Mouse (Mus musculus) mature B cell (primary cell): Measurements from ENCODE around the gene Larp1.

Source experiments
- in situ Hi-C: fragments of 300-500 bp; cut with MboI; formaldehyde crosslinking; loops from 2 replicates; pipeline ENCODE4 v1.14.3; 2019

The Larp1 gene

DNA sequence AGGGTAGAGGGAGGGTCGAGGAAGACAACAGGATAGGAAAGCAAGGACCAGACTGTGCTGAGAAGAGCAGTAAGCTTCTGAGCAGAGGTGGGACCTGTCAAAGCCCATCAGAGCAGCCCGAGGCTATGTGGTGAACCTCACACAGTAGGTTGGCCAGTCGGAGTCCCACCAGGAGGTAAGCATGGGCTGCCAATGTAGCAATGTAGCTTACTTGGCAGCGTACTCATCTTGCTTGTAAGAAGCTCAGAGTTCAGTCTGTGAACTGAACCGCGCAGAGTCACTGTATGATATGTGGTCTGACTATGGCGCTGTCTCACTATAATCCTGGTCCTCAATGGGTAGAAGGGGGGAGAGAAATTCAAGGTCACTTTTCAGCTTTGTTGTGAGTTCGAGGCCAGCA is 5.7 kb upstream of the Larp1 start:
- in situ Hi-C loops, result no loop called here

GRCm38 (mm10) chr11:58003734-58004133 is 5.1 kb upstream of the Larp1 start:
- in situ Hi-C loops, result no loop called here

DNA sequence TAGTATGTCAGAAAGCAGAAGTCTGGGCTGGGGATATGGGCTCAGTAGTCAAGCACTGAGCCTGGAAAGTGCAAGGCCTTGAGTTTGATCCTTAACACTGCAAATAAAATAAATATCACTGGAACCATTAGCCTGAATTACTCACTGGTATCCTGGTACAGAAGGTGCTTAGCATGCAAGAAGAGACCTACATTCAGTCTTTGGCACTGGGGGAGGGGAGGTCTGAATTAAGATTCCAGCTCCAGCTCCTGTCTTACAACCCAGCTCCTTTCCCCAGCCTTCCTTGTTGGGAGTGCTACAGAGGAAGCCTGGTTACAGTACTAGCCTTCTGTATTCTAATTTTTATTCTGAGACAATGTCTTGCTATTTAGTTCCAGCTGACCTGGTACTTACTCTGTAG is 3.8 kb upstream of the Larp1 start:
- in situ Hi-C loops, result no loop called here

- in situ Hi-C loops, result no loop called here
Observed at GRCm38 (mm10) chr11:58008013-58008412, 851 bp upstream of the Larp1 start.

DNA sequence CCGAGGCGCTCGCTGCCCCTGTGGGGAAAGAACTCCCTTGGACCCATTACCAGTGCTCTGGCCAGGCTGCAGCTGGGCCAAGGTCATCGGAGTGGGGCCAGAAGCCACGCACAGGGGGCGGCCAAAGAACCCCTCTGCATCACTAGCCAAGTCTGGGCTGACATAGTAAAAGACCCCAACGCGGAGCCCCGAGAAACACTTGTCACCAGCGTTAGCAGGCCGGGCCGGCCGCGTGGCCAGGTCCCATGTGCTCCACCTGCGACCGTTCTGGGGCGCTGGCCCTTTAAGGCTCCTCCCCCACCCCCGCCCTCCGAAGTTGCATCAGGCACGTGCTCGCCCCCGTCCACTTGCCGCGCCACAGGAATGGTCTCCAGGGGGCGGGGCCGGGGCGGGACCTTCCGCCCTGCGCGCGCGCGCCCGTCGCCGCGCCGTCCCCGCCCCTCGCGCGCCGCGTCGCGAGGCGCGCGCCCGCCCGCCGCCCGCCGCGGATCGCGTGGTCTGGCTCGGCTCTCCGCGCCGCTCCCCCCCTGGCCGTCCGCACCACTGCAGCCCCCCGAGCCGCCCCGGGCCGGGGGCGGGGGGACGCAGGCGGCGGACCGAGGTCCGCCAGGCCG is 320 bp upstream of the Larp1 start:
- in situ Hi-C loops, result no loop called here

GRCm38 (mm10) chr11:58009516-58010141 is 765 bp downstream of the Larp1 start:
- in situ Hi-C loops, result loop anchor here (10.0 kb wide), 1 partner anchor 95 kb away; the partner anchor contains the start of gene Cnot8

DNA sequence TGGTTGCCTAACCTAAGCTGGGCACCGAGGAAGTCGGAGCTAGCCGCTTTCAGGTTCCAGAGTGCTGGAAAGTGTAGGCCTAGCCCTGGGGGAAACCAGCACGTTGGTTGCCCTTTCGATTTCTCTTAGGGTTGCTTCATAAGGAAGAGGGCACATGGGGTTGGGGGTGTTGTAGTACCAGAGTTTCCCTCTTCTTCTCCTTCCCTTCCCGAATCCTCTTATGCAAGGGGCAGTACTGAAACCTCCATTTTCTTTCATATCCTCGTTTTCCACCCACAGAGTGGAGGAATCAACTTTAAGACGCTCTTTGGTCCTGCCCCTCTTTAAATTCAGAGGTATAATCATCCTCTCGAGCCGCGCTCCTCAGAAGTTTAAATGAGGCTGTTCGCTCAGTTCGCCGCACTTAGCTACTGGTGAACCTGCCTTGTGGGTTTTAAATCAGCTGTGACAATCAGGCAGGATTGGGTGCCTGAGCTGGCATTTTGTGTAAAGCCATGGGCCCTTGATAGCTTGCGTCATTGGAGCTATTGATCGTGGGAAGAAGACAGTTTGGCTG is 1.4 kb downstream of the Larp1 start:
- in situ Hi-C loops, result loop anchor here (10.0 kb wide), 1 partner anchor 94 kb away; the partner anchor contains the start of gene Cnot8

GRCm38 (mm10) chr11:58010930-58011329 is 2.1 kb downstream of the Larp1 start:
- in situ Hi-C loops, result loop anchor here (10.0 kb wide), 1 partner anchor 94 kb away; the partner anchor contains the start of gene Cnot8

DNA sequence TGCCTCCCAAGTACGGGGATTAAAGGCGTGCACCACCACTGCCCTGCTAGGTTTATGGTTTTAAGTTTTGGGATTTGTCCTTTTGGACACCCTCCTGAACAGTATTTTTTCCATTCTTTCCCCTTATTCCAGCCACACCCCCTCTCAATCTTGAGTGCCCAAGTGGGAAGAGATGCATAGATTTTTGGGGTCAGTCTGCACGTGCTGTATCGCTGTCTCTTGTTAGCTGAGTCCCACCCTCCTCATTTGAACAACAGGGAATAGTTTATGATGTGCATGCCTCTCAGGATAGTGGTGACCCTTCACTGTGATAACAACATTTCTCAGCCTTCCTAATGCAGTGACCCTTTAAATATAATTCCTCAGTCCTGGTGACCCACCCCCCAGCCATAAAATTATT is 2.9 kb downstream of the Larp1 start:
- in situ Hi-C loops, result loop anchor here (10.0 kb wide), 1 partner anchor 93 kb away; the partner anchor contains the start of gene Cnot8

DNA sequence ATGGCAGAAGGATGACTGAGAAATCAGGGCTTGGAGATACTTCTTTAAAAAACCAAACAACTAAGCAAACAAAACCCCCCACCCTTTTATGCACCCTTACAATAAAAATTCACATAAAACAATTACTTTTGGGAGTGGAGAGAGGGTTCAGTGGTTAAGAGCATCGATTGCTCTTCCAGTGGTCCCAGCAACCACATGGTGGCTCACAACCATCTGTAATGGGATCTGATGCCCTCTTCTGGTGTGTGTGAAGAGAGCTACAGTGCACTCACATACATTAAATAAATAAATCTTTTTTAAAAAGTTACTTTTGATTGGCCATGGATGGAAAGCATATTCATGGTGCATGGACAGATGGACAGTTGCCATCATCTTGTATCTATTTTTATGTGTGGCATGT is 3.8 kb downstream of the Larp1 start:
- in situ Hi-C loops, result loop anchor here (10.0 kb wide), 1 partner anchor 92 kb away; the partner anchor contains the start of gene Cnot8

- in situ Hi-C loops, result loop anchor here (10.0 kb wide), 1 partner anchor 92 kb away; the partner anchor contains the start of gene Cnot8
Observed at GRCm38 (mm10) chr11:58013100-58013499, 4.2 kb downstream of the Larp1 start.

DNA sequence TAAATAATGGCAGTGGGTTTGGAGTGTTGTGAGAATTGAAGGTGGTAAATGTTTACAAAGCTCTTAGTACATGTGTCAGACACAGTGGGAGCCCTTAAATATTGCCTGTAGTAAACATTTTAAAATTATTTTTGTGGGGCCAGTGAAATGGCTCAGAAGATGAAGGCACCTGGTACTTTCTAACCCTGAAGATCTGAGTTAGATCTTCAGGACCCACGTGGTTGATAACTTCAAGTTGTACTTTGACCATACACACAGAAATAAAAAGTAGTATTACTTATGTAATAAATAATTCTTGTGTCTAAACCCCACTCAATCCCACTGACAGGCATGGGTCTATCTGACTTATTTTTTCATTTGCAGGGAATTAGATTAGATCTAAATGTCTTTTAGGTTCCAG is 5.7 kb downstream of the Larp1 start:
- in situ Hi-C loops, result loop anchor here (10.0 kb wide), 1 partner anchor 90 kb away; the partner anchor contains the start of gene Cnot8

DNA sequence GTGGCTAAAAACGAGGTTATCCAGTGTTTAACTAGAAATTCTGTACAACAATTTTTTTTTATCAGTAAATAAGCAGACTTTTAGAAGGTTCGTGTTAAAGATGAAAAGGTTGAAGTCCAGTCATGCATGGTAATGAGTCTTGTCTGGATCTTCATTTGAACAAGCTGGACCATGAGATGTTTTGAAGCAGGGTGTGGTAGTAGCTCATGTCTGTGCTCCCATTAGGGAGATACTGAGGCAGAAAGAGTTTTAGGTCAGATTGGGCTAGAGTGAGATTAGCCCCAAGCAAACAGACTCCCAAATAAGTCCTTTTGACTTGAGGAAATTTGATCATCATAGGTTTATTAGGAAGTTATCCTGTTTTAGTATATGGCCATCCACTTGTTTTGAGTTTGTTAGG is 6.5 kb downstream of the Larp1 start:
- in situ Hi-C loops, result loop anchor here (10.0 kb wide), 1 partner anchor 89 kb away; the partner anchor contains the start of gene Cnot8

- in situ Hi-C loops, result loop anchor here (10.0 kb wide), 1 partner anchor 88 kb away; the partner anchor contains the start of gene Cnot8
Observed at GRCm38 (mm10) chr11:58016371-58016770, 7.5 kb downstream of the Larp1 start.

GRCm38 (mm10) chr11:58017422-58017821 is 8.6 kb downstream of the Larp1 start:
- in situ Hi-C loops, result loop anchor here (10.0 kb wide), 1 partner anchor 87 kb away; the partner anchor contains the start of gene Cnot8

DNA sequence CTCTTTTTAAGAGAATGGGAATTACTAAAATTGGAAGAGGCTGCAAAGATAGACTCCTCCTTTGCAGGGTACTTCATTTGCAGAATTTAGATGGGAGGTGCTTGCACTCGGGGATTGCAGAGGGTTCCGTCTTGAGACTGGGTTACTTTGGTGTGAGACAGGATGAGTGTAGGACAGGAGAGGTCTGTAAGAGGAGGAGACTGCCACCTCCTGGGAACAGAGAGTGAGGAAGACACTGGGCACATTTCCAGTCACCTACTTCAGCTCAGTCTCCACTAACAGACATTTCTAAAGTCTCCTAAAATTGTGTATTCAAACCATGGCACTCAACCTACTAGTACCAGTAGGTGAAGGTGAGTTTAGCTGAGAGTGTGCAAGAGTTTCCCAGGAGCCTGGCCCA is 9.4 kb downstream of the Larp1 start:
- in situ Hi-C loops, result loop anchor here (10.0 kb wide), 1 partner anchor 87 kb away; the partner anchor contains the start of gene Cnot8

DNA sequence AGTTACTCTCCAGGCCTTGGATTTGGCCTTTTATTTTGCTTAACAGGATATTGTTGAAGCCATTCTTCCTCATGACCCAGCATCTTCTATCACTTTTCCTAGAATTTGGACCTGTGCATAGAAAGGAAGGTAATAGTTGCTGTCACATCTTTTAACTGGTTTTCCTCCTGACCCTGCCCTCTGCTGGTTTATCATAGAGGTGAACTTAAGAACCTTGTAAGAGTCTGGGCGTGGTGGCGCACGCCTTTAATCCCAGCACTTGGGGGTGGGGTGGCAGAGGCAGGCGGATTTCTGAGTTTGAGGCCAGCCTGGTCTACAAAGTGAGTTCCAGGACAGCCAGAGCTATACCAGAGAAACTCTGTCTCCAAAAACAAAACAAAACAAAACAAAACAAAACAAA is 9.8 kb downstream of the Larp1 start:
- in situ Hi-C loops, result loop anchor here (10.0 kb wide), 1 partner anchor 86 kb away; the partner anchor contains the start of gene Cnot8

- in situ Hi-C loops, result no loop called here
Observed at GRCm38 (mm10) chr11:58021095-58021494, 12.2 kb downstream of the Larp1 start.

DNA sequence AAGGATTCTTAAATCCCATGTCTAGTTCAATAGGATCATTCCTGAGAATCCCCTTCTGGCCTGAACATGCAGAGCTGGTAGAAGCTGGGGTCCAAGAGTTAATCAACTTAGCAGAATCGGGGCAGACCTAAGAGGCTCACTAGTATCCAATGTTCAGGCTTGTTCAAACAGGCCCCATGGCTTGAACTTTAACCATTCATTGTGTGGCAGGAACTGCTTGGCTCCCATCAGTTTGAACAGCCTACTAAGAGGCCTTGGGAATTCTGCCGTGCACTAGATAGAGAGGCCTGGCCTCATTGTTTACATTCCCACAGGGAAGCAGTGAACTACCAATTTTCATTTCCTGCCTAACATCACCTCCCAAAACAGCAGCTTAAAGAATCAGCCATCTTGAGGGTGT is 12.8 kb downstream of the Larp1 start:
- in situ Hi-C loops, result no loop called here

DNA sequence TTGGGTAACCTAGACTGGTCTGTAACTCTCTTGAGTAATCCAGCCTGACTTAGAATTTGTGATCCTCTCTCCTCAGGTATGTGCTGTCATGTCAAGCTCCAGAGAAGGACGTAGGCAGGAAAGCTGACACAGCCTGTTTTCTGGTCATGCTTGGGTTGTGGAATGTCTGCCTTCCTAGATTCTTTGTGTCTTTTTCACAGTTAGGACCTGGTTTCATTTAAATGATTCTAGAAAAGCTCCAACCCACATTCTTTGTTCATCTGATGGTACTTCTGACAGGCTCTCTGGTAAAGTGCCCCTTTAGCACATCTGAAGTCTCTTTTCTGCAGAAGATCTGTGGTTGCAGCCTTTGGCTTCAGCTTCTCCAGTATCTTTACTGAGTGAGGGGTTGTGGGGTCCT is 15.4 kb downstream of the Larp1 start:
- in situ Hi-C loops, result no loop called here

- in situ Hi-C loops, result no loop called here
Observed at GRCm38 (mm10) chr11:58024671-58025070, 15.8 kb downstream of the Larp1 start.

DNA sequence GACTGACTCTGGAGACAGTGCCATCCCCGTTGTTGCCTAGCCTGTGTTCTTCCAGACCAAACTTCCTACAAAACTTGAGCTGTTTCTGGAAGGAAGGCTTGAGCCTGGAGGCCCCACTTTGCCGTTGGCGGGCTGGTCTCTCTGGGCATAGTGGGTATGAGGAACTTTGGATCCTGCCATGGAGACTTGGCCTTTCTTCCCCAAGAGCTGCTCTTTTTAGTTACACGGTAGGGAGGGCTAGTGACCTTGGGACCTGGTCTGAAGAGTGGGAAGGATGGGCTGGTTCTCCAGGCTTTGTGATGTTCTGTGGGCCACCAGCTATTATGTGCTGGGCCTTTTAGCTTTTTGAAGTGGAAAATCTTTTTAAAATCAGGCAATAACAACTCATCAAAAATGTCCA is 17.0 kb downstream of the Larp1 start:
- in situ Hi-C loops, result no loop called here

- in situ Hi-C loops, result no loop called here
Observed at GRCm38 (mm10) chr11:58026337-58026736, 17.5 kb downstream of the Larp1 start.
